Mouse (Mus musculus): ENCODE measurements at regions not wholly inside any gene's neighbourhood (a gene's known extent, or its start where the extent isn't known, plus 50 kb on each side); places are given as distances from the start of the nearest gene placed in this dataset.

DNA sequence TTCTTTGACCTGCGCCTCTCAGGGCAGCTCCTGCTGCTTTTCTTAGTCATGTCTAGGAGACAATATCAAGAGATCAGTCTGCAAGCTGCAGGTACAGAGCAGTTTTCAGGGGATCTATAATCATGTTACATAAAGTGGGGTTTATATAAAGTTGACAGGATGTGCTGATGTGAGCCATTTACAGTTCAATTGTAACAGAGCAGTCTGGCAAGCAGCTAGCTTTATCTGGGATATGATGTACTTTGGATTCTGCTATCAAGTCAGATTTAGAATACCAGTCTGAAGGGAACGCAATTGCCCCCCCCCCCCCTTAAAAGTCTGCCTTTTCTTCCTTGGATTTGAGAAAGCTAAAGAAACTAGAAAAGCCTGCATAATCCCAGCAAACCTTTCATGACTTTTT is 77.6 kb upstream of the Acvr2a start:
- intact Hi-C loops (cut with DNase I), result no loop called here
- H3K36me3 ChIP-seq (ENCODE audit: control insufficient read depth, insufficient read depth, low read length), result no peaks in the 10 kb centered on the region
- no peaks in the 10 kb centered on the region for H3K79me2 ChIP-seq (replicated peaks; ENCODE audit: control insufficient read depth, insufficient read depth, low read length)
- no peaks in the 10 kb centered on the region for H3K27me3 ChIP-seq (ENCODE audit: control insufficient read depth, insufficient read depth, low read length)
- DNase-seq, result no peak
- H3K4me3 ChIP-seq, result no peak overlapping the region
- no peaks in the 10 kb centered on the region for H3K4me1 ChIP-seq (ENCODE audit: control insufficient read depth, insufficient read depth, low read length)
- WGBS, result 68% methylated on average over 2 of the region's 2 CpGs
- H3K9ac ChIP-seq (ENCODE audit: low read depth, low read length), result no peak overlapping the region
- no peak overlapping the region for H3K27ac ChIP-seq
- no peak for TF ChIP-seq POLR2A (IDR thresholded peaks at IDR 0.05; ENCODE audit: insufficient read depth, low read depth, low read length)
- TF ChIP-seq CTCF (IDR thresholded peaks at IDR 0.05), result no peak
